Mouse (Mus musculus): ENCODE results near the gene Tcf15. TPM values are rescaled to one million over a fixed set of nuclear protein-coding genes. Genes with fewer than 3 reads are reported as not detected.

The Tcf15 gene
- polyA plus RNA-seq, 1 experiment from 2014 or later, result 11.9 TPM

DNA sequence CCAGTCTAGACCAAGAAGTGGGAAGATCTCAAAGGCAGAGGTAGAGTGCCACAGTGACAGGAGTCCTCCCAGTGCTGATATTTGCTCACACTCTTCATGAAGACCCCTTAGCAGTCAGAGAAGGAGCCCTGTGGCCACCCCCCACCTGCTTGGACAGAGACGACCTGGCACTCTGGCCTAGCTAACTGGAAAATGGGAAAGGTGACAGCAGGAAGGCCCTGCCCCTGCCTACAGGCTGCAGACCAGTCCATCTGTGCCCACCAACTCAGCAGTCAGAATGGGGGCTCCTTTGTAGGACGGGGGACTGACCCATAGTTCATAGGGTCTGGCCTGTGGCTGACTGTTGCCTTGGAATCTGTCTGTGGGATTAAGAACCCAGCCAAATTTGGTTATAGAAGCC is 2.4 kb downstream of the Tcf15 start:
- peaks cover 36% of the 10 kb centered on the region for H3K4me1 ChIP-seq (replicated peaks)
- H3K4me3 ChIP-seq (replicated peaks), result no peak overlapping the region
- no peak overlapping the region for H3K4me2 ChIP-seq
- H3K36me3 ChIP-seq, result no peaks in the 10 kb centered on the region
- no peak overlapping the region for H3K9ac ChIP-seq (replicated peaks)
- no peak for ATAC-seq (ENCODE audit: insufficient number of reproducible peaks, insufficient read depth, low FRiP score, low TSS enrichment, low read depth)
- peaks cover 74% of the 10 kb centered on the region for H3K27me3 ChIP-seq
- H3K9me3 ChIP-seq, result no peaks in the 10 kb centered on the region
- 57% methylated on average over 2 of the region's 2 CpGs for WGBS
- H3K27ac ChIP-seq, result no peak overlapping the region

DNA sequence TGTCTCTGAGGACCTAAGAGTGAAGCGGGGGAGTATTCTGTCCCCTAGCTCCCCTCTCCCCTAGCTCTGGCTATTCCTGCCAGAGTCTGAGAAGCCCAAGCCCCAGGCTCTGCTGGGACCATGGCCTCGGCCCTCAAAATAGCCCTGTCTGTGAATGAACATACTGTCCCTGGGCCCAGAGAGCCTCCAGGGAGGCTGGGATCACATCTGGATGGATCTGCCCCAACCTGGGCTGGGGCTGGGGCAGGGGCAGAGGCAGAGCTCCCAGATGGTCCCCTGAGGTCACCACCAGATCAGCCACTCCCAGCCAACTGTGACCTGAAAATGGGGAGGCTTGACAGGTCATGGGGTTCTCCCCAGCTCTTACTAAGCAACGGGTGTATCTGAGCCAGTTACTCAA is 3.7 kb downstream of the Tcf15 start:
- Histone ChIP-seq H3K27ac (no peak overlapping the region), H3K9ac (replicated peaks) (no peak overlapping the region), H3K9me3 (no peaks in the 10 kb centered on the region), H3K4me2 (no peak overlapping the region), H3K27me3 (peaks cover 64% of the 10 kb centered on the region), H3K4me1 (replicated peaks) (peaks cover 23% of the 10 kb centered on the region), H3K4me3 (replicated peaks) (no peak overlapping the region), H3K36me3 (no peaks in the 10 kb centered on the region)
- 64% methylated on average over 3 of the region's 3 CpGs for WGBS
- no peak for ATAC-seq (ENCODE audit: insufficient number of reproducible peaks, insufficient read depth, low FRiP score, low TSS enrichment, low read depth)

DNA sequence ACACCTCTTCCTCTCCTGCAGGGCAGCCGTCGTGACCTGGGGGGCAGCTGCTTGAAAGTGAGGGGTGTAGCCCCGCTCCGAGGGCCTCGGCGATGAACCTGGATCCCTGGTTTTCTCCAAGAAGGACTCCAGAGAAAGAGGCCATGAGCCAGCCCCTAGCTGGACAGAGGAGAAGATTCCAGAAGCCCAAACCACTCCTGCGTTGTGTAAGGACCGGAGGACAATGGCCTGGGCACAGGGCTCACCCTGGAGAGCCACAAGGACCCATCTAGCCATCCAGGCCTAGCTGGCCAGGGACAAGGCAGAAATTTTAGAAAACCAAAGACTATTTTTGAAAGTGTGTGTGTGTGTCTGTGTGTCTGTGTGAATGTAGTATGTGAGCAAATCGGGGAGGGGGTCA is 5.3 kb downstream of the Tcf15 start:
- H3K4me2 ChIP-seq, result no peak overlapping the region
- no peak for ATAC-seq (ENCODE audit: insufficient number of reproducible peaks, insufficient read depth, low FRiP score, low TSS enrichment, low read depth)
- H3K27me3 ChIP-seq, result peaks cover 48% of the 10 kb centered on the region
- H3K4me3 ChIP-seq (replicated peaks), result no peak overlapping the region
- peaks cover 8% of the 10 kb centered on the region; the same call in 1 of the 2 replicates for H3K4me1 ChIP-seq (replicated peaks)
- WGBS, result 89% methylated on average over 9 of the region's 9 CpGs
- H3K9ac ChIP-seq (replicated peaks), result no peak overlapping the region
- H3K36me3 ChIP-seq, result no peaks in the 10 kb centered on the region
- H3K9me3 ChIP-seq, result no peaks in the 10 kb centered on the region
- no peak overlapping the region for H3K27ac ChIP-seq

DNA sequence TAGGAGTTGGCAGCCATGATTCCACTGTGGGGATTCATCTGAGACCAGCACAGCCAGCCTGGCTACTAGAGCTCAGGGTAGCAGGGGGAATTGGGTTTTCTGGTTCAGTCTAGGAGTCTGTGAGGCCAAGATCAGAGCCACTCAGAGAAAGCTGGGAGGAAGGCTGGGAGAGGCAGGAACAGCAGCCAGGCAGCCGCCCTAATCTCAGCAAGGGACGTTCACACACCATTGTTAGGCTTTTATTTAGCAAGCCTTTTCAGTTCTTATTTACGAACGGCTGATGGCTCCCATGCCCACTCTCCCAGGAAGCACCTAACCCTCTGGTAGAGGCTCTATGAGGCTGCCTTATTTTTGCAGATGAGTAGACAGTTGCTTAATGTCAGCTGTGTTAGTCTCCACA is 6.5 kb downstream of the Tcf15 start:
- ATAC-seq (ENCODE audit: insufficient number of reproducible peaks, insufficient read depth, low FRiP score, low TSS enrichment, low read depth), result no peak
- H3K4me2 ChIP-seq, result no peak overlapping the region
- WGBS, result 40% methylated on average over 4 of the region's 4 CpGs
- no peak overlapping the region for H3K9ac ChIP-seq (replicated peaks)
- no peaks in the 10 kb centered on the region for H3K9me3 ChIP-seq
- no peak overlapping the region for H3K4me3 ChIP-seq (replicated peaks)
- no peaks in the 10 kb centered on the region for H3K36me3 ChIP-seq
- H3K27ac ChIP-seq, result no peak overlapping the region
- H3K27me3 ChIP-seq, result peaks cover 36% of the 10 kb centered on the region
- H3K4me1 ChIP-seq (replicated peaks), result peaks cover under 1% of the 10 kb centered on the region; the same call in 1 of the 2 replicates

DNA sequence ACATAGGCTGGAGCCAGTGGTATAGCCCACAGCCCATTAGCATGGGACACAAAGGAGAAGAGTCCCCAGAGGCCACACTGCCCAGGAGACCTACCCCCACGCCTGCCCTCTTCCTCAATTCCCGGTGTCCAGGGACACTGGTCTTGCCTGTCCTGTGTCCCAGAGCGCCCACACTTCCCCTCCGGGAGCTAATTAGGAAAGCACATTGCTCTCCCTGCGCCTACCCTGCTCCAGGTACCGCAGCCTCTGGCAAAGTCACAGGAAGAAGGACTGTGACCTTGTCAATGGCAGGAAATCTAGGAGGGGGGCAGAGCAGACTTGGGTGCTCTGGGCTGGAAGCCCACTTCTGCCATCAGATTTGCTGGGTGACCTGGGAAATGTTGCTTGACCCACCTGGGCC is 7.0 kb downstream of the Tcf15 start:
- Histone ChIP-seq H3K4me2 (no peak overlapping the region), H3K27ac (no peak overlapping the region), H3K27me3 (peaks cover 31% of the 10 kb centered on the region), H3K4me1 (replicated peaks) (peaks cover 5% of the 10 kb centered on the region; the same call in 1 of the 2 replicates), H3K36me3 (no peaks in the 10 kb centered on the region), H3K9ac (replicated peaks) (no peak overlapping the region), H3K4me3 (replicated peaks) (no peak overlapping the region), H3K9me3 (no peaks in the 10 kb centered on the region)
- ATAC-seq (ENCODE audit: insufficient number of reproducible peaks, insufficient read depth, low FRiP score, low TSS enrichment, low read depth), result no peak
- 60% methylated on average over 6 of the region's 6 CpGs for WGBS

DNA sequence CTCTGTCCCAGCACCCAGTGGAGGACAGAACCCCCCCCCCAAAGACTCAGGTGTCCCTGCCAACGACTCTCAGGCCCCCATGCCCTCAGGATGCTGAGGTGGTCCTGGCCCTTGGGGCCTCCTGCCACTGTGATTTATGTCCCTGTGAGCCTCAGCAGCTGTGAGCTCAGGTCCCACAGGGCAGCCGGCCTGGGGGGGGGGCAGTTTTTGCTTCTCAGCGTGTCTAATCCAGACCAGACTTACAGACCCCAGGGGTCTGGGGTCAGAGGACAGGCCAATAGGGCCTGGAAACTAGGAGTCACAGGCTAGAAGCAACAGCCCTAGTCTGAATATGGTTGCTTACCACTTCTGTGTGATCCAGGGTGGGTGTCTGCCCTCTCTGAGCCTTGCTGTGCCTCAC is 10.0 kb downstream of the Tcf15 start:
- 0 out of 2 replicates have a peak, but pooled peaks cover 2% of the 10 kb centered on the region for H3K27me3 ChIP-seq
- H3K9ac ChIP-seq (replicated peaks), result no peak overlapping the region
- peaks cover 15% of the 10 kb centered on the region for H3K4me1 ChIP-seq (replicated peaks)
- H3K9me3 ChIP-seq, result no peaks in the 10 kb centered on the region
- H3K4me2 ChIP-seq, result no peak overlapping the region
- no peak overlapping the region for H3K27ac ChIP-seq
- H3K36me3 ChIP-seq, result no peaks in the 10 kb centered on the region
- no peak for ATAC-seq (ENCODE audit: insufficient number of reproducible peaks, insufficient read depth, low FRiP score, low TSS enrichment, low read depth)
- WGBS, result 5% methylated on average over 3 of the region's 3 CpGs
- H3K4me3 ChIP-seq (replicated peaks), result no peak overlapping the region

DNA sequence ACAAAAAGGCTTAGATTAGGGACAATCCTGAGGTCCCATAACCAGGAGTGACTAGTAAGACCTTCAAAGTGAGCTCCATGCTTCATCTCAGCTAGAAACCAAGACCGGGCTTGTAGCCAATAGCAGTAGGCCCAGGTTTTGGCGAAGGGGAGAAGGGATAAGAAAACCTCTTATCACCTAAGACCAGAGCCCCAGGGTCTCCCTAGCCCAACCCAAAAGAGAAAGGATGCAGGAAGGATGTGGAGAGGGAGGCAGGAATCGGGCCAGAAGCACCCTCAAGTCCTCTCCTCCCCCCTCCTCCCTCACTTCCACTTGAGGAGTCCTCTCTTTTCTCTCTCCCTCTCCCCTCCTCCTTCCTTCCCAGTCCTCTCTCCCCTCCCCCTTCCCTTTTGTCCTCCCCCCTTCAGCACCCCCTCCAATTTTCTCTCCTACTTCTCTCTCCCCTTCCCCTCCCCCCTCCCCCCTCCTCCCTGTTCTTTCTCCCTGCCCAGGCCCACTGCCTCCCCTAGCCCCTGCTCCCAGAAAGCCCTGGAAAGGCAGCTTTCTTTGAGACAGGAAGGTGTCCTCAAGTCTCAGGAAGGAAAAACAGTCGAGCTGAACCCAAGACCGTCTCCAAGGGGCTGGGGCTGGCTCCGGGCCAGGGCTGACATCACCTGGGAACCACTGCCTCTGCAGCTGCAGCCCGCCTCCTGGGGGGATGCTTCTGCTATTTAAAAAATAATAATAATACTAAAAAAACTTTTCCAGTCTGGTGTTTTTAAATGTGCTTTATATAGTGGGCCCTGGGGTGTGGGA is 12.2 kb downstream of the Tcf15 start:
- ATAC-seq (ENCODE audit: insufficient number of reproducible peaks, insufficient read depth, low FRiP score, low TSS enrichment, low read depth), result peak; percentile 69; the same call in 1 of the 2 replicates
- WGBS, result 38% methylated on average over 7 of the region's 7 CpGs
- H3K27ac ChIP-seq, result peak overlapping the region; percentile 56; the same call in 1 of the 2 replicates

DNA sequence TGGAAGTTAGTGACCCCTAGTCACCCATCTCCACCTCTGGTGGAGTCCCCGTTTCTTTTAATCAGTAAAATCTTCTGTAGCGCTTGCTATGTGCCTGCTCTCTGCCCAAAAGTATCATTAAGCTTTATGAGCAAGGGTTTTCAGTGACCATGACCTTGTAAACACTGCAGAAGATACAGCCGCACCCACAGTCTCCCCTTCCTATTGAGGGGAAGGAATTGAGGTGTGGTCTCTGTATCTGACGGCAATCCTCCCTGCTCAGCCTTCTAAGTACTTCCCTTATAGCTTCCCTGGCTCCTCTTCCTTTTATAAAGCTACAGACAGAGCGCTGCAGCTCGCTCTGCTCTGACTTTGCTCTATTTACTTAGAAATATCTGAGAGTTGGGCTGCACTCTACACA is 13.1 kb downstream of the Tcf15 start:
- H3K4me1 ChIP-seq (replicated peaks), result peaks cover 15% of the 10 kb centered on the region
- no peak for ATAC-seq (ENCODE audit: insufficient number of reproducible peaks, insufficient read depth, low FRiP score, low TSS enrichment, low read depth)
- no peak overlapping the region for H3K4me2 ChIP-seq
- no peaks in the 10 kb centered on the region for H3K36me3 ChIP-seq
- no peaks in the 10 kb centered on the region for H3K27me3 ChIP-seq
- H3K27ac ChIP-seq, result no peak overlapping the region
- H3K9ac ChIP-seq (replicated peaks), result no peak overlapping the region
- WGBS, result 68% methylated on average over 6 of the region's 6 CpGs
- no peak overlapping the region for H3K4me3 ChIP-seq (replicated peaks)
- H3K9me3 ChIP-seq, result no peaks in the 10 kb centered on the region

More for the DNA sequence above, 12.2 kb downstream of the Tcf15 start:
- Histone ChIP-seq H3K4me1 (replicated peaks) (peaks cover 15% of the 10 kb centered on the region), H3K27me3 (no peaks in the 10 kb centered on the region), H3K4me3 (replicated peaks) (no peak overlapping the region), H3K9me3 (no peaks in the 10 kb centered on the region), H3K9ac (replicated peaks) (0 out of 2 replicates have a peak overlapping the region, but pooled peaks have one; percentile 31), H3K4me2 (no peak overlapping the region), H3K36me3 (no peaks in the 10 kb centered on the region)

DNA sequence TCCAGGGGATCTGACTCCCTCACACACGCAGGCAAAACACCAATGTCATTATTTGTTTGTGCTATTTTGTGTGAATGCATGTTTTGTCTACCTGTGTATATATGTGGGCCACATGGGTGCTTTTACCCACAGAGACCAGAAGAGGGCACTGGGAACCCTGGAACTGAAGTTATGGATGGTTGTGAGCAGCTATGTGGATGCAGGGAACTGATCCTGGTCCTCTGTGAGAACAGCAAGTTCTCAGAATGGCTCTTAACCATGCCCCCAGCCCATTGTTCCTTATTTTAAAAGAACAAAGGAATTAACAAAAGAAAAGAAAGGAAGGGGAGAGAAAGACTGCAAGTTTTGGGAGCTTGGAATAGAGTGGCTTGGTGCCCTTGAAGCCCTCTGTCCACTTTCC is 16.1 kb downstream of the Tcf15 start:
- Histone ChIP-seq H3K4me3 (replicated peaks) (no peak overlapping the region), H3K9ac (replicated peaks) (no peak overlapping the region), H3K27me3 (no peaks in the 10 kb centered on the region), H3K27ac (no peak overlapping the region), H3K4me1 (replicated peaks) (peaks cover 15% of the 10 kb centered on the region), H3K36me3 (no peaks in the 10 kb centered on the region), H3K4me2 (no peak overlapping the region), H3K9me3 (no peaks in the 10 kb centered on the region)
- 94% methylated on average over 1 of the region's 1 CpGs for WGBS
- no peak for ATAC-seq (ENCODE audit: insufficient number of reproducible peaks, insufficient read depth, low FRiP score, low TSS enrichment, low read depth)

DNA sequence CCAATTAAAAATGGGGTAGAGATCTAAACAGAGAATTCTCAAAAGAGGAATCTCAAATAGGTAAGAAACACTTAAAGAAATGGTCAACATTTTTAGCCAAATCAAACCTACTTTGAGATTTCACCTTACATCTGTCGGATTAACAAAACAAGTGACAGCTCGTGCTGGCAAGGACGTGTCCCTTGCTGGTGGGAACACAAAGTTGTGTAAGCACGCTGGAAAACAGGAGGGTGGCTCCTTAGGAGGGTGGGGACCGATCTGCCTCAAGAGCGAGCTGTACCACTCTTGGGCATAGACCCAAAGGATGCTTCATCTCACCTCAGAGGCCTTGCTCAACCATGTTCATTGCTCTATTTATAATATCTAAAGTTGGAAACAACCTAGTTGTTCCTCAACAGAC is 22.9 kb downstream of the Tcf15 start:
- no peak for ATAC-seq (ENCODE audit: insufficient number of reproducible peaks, insufficient read depth, low FRiP score, low TSS enrichment, low read depth)
- H3K27me3 ChIP-seq, result no peaks in the 10 kb centered on the region
- 86% methylated on average over 6 of the region's 6 CpGs for WGBS
- no peak overlapping the region for H3K9ac ChIP-seq (replicated peaks)
- H3K4me3 ChIP-seq (replicated peaks), result no peak overlapping the region
- no peak overlapping the region for H3K27ac ChIP-seq
- H3K4me2 ChIP-seq, result no peak overlapping the region
- no peaks in the 10 kb centered on the region for H3K9me3 ChIP-seq
- H3K36me3 ChIP-seq, result no peaks in the 10 kb centered on the region
- peaks cover 7% of the 10 kb centered on the region for H3K4me1 ChIP-seq (replicated peaks)

DNA sequence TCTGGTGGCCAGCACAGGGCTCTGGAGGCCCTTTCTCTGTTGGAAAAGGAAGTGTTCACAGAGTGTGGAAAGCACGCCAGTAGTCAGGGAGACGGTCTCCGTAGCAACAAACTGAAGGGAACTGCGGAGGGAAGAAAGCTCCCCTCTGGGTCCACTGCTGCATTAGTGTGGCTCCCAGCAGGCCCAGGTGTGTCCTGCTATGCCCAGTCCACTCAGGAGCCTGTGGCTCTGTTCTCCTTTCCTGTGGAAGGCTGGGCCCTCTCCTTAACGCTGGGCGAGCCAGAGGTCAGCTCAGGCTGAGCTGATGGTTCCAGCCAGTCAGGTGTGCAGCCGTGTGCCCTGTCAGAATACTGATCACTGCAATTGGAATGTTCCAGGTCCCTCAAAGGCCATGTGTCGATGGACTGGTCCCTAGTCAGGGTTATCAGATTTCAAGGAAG is 24.5 kb downstream of the Tcf15 start:
- Histone ChIP-seq H3K9me3 (no peaks in the 10 kb centered on the region), H3K36me3 (no peaks in the 10 kb centered on the region), H3K27ac (no peak overlapping the region), H3K4me1 (replicated peaks) (peaks cover 7% of the 10 kb centered on the region), H3K27me3 (no peaks in the 10 kb centered on the region), H3K4me3 (replicated peaks) (no peak overlapping the region), H3K9ac (replicated peaks) (no peak overlapping the region), H3K4me2 (no peak overlapping the region)
- 0 out of 2 replicates have a peak, but pooled peaks have one; percentile 63 for ATAC-seq (ENCODE audit: insufficient number of reproducible peaks, insufficient read depth, low FRiP score, low TSS enrichment, low read depth)
- WGBS, result 31% methylated on average over 8 of the region's 8 CpGs

DNA sequence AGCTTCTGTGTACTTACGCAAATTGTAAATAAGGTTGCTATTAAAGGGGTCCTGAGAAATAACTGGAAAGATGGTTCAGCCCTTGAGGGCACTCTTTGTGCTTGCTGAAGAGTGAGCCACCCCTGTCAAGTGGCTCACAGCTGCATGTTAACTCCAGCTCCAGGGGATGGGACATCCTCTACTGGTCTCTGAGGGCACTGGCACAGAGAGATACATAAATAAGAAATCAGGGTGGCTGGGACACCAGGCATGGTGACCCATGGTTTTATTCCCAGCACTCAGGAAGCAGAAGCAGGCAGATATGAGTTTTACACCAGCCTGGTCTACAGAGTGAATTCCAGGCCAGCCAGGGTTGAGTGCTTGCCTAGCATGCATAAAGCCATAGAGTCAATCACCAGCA is 26.0 kb downstream of the Tcf15 start:
- Histone ChIP-seq H3K27ac (no peak overlapping the region), H3K27me3 (no peaks in the 10 kb centered on the region)
- 94% methylated on average over 1 of the region's 1 CpGs for WGBS

More for the DNA sequence above, 26.0 kb downstream of the Tcf15 start:
- Histone ChIP-seq H3K36me3 (no peaks in the 10 kb centered on the region), H3K9ac (replicated peaks) (no peak overlapping the region), H3K4me2 (no peak overlapping the region), H3K9me3 (no peaks in the 10 kb centered on the region), H3K4me3 (replicated peaks) (no peak overlapping the region), H3K4me1 (replicated peaks) (peaks cover 7% of the 10 kb centered on the region)
- ATAC-seq (ENCODE audit: insufficient number of reproducible peaks, insufficient read depth, low FRiP score, low TSS enrichment, low read depth), result no peak

Data from limb, embryonic 12.5 days (tissue).